Mouse (Mus musculus) frontal cortex, postnatal 36 days (tissue): ENCODE measurements at regions not wholly inside any gene's neighbourhood (a gene's known extent, or its start where the extent isn't known, plus 50 kb on each side); places are given as distances from the start of the nearest gene placed in this dataset.

Experiments
- DNase-seq, 2 experiments: peaks; one replicate each; pipeline ENCODE4 v3.0.0; 2022; ENCODE audit warnings: low spot score in 2 of 2

DNA sequence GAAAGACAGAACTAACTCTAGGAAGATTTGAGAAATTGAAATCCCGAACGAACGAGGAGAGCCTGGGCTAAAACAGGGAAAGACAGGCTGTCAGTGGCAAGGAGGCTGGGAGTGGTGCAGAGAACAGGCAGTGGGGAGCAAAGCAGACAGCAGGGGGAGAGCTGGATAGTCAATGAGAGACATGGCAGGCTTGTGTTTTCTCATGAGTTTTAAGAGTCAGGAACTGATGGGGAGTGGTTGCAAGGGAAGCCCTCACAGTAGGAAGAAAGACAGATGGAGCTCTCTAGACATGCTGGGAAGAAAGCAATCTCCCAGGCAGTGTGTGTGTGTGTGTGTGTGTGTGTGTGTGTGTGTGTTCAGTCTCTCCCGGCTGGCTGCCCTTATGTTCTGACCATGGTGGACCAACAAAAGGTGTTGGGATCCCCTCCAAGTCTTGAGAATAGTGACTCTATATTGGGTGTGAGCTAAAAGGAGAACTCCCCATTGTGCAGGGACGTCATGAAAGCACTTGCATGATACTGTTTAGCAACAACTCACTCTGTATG, 577.9 kb downstream of the Plcl1 start:
- DNase-seq = peak in 1 of 2 experiments; percentile 22

DNA sequence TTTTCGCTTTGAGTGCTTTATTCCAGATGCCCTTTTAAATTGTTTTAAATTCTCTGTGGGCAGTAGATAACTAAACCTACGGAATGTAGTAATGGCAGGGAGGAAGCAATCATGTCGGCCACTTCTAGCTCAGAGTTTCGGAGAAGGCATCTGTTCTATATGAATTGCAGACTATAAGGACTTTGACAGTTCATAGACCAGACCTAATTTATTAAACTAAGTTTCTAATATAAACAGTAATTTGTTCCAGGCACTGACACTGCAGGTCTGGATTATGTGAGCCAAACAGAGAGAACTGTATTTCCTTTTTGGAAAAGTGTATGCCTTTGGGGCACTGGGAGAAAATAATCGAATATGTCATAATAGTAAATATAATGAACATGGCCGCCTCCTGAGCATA, 591.4 kb downstream of the Plcl1 start:
- DNase-seq = no peak
